Mouse (Mus musculus) layer of hippocampus, adult 9-10 months (tissue): ENCODE data around the gene Tmem145.
A peak's percentile ranks its signal among the peaks of the same experiment; 100 is the strongest.

Experiments
- DNase-seq: peaks from one replicate; pipeline ENCODE4 v3.0.0; 2022; ENCODE audit warnings: low spot score

The Tmem145 gene

DNA sequence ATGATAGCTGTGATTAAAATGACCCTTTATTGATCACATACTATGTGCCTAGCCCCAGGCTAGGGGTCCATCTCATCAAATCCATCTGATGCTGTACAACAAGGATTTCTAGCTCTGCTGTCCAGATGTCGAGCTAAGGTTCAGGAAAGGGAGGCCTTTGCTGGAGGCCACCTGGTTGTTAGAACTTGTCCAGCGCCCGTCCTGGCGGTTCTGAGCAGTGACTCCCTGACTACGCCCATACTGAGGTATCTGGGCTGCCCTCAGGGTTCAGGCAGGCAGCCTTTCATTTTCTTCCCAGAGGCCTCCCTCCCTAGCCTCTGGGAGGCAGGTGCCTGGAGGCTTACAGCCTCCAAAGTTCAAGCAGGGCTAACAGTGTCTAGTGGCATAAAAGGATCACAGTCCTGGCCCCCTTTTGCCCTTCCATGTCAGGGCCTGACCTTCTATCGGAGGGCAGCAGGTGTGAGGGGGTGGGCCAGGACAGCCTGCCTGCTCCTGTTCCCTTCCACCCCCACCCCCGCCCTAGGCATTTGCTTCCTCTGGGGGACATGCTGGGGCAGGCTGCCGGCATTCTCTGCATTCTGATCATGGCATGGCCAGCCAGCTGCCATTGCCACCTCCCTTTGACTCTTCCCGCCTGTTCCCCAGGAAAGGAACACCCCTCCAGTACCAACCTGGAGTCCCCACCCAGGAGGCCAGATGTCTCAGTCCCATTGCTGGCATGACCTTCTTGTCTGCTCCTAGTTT is 30.2 kb upstream of the Tmem145 start:
- DNase-seq = no peak

DNA sequence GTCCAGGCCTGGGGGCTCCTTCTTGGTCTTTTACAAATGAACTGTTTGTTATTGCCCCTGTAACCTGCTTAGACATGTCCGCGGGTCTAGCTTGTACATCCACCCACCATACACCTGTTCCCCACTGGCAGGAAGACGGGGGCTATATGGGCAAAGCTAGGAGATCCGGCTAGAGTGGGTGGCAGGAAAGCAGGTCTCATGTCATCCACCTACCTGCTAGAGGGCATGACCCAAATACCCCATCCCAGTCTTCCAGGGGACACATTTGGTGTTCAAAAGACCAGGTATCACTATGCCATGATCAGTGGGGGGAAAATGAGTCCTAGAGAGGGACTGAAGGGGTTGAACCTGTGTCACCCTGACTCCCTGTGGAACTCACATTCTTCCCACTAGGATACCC is 28.5 kb upstream of the Tmem145 start:
- no peak for DNase-seq

DNA sequence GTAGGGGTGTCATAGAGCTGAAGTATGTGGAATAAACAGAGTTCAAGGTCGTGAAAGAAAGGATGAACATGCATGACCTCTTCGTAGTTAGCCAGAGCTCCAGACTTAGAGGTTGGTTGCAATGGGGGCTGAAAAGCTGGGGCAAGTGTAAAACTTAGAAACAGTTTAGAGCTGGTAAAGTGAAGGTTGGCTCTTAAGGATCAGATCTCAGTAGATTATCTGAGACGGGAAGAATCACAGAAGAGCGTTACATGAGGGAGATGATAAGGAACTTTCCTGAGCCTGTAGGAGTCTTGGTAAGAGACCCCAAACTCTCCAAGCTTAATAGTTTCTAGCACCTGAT is 27.9 kb upstream of the Tmem145 start:
- DNase-seq = no peak

DNA sequence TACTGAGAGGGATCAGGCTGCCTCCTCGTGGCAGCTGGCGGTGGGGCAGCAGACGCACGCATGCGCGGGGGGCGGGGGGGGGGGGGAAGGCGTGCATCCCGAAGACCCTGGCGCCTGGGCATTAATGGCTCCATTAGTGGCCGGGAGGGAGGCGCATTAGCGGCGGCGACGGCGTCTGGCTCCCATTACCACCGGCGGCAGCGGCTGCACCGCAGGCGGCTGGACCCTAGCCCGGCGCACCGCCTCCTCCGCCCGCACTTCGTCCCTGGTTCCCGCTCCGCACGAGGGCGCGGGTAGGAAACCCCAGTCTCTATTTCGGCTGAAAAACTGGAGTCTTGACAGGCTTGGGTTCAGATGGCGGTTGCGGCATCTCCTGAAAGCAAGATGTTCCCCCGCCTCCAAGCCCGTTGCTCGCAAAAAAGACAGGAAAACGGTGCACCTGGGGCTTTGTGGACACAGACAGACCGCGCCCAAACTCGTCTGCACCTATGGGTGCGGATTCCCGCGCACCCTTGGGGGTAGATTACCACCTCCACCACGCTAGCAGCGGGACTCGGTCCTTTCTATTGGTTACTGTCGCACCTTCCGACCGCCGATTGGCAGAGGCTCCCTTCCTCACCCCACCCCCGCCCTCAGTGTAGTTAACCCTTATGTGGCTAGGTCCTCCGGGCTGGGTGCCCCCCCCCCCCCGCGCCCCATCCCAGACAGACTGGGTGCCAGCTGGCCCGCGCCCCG is 27.4 kb upstream of the Tmem145 start:
- peak; percentile 55 for DNase-seq

DNA sequence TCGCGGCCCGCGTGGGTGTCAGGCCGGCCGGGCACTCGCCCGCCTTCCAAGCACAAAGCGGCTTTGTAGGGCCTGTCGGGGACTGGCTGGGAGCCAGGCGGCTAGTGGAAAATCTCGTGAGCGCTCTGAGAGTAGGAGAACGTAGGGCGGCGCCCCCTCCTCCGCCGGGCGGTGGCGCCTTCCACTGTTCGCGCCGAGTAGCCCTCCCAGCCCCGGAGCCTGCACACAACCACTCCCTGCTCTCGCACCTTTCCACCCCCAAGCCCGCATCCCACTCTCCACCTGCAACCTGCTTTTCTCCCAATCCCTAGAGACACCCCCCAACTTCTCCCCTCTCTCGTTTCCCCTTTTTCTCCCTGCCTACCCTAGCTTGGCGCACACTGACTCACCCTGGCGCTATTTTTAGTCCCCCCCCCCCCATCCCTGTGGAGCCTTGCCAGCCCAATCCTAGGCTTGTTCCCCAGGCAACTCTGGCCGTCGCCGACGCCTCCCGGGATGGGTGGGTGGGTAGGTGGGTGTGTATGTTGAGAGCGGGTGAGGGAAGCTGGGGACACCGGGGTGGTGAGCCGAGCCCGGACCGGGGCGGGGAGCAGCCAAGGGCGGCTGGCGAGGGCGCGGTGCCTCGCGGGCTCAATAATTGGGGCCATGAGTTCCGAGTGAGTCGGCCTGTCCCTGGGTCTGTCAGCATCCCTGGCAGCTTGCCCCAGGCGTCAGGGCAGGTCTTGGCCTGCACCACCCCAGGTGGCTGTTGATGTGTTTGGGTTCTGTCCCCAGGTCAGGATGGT is 26.6 kb upstream of the Tmem145 start:
- DNase-seq = peak; percentile 84

DNA sequence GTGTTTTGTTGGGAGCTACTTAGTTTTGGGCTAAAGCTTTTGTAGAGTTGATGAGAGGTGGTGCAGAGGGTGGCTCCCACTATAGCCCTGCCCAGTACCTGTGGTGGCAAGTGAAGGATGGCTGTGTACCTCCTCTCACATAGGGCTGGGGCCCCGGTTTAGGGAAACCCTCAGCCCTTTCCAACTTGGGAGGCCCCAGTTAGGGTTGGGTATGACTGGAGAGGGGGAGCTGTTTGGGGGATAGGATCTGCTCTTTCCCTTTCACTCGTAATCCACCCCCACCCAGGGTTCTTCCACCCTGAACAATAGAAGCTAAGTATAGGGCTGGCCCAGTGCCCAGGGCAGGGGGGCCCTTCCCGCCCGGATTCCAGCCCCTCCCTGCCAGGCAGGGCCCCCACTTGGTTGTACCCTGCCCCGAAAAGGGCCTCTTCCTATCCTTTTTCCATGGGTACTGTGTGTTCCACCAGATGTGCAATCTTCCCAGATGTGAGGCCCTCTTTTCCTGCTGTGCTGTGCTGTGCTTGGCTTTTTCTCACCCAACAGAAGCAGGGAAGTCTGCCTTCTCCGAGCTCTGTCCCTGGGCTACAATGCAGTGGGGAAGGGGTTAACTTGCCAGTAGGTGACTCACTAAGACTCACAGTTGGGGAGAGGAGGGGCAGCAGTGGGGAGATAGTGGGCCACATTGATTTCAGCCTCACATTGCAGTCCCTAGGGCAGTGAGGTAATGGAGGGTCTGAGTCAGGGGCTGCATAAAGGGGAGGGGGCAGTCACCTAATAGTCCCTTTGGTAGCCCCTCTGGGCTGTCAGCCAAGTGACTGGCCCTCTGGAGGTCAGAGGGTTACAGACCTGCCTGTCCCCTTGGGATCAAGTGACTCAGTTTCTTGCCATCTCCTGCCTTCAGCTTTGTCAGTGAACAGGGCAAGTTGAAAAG is 25.8 kb upstream of the Tmem145 start:
- DNase-seq = no peak

DNA sequence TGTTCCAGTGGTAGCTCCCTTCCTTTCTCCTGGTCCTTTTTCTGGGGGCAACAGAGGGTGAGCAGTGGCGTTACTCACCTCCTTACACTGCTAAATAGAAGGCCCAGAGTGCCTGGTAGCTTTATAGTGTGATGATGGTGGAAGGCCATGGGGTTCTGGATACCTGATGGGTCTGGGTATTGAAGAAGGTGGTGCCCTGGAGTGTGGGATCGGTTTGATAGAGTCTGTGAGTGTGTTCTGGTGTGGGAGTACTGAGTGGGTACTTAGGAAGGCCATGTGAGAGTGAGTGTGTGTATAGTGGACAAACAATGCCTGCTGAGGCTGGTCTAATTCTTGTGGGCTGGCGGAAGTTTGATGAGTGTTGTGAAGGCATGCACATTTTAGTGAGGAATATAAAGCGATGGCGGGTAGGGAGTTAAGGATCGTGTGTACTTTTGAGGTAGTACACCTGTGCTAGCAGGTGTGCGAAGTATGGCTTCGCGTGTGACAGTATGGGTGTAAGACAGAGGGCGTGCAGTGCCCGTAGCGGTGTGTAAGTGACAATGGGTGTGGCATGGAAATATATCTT is 24.7 kb upstream of the Tmem145 start:
- DNase-seq = no peak

DNA sequence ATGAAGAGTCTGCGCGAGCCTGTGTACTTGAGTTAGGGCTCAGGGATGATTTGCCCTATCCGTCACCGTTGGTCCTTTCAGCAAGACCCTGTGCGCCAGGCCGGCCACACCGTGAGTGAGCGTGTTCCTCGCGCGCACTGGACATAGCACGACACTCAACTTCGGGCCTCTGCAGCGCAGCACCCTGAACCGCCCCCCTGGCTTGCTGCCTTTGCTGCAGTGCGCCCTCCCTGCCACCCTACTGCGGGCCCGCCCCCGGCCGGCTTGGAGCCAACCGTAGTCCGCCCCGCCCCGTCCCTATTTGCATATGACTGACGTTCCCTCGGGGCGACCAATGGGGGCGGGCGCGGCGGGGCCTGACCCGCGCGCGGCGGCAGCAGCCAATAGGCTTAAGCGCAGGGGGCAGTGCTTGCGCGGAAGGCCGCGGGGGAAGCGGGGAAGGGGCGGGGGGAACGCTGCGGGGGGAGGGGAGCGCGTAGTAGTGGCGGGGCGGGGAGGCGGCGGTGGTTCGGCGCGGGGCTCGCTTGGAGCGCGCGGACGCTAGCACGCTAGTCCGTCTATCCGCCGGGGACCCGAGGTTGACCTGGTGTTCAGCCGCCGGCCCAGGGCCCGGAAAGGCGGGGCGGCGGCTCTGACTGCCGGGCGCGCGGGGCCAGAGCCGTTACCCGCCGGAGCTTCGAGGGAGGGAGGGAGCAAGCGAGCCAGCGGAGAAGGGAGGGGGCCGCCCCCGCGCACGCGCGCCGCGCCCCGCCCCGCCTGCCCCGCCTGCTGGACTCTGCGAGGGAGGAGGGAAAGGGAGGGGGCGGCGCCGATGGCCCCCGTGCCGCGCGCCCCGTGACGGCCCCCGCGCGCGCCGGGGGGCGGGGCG is 23.9 kb upstream of the Tmem145 start:
- peak; percentile 85 for DNase-seq

DNA sequence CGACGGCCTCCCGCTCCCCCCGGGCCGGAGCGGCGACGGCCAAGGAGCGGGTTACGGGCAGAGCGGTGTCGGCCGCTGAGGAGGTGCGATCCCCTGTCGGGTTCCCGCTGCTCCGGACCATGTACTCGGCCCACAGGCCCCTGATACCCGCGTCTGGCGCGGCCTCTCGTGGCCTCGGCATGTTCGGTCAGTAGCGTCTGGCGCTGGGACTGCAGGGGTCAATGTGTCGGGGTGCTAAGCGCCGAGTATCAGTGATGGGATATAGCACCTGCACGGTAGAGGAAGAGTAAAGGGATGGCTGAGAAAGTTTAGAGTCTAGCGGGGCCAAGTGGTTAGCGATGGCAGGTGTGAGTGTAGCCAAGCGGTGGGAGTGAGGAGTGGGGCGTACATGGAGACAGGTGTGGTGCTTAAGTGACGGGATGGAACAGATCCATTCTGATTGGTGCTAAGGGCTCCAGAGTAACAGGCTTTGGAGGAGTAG is 23.1 kb upstream of the Tmem145 start:
- no peak for DNase-seq

DNA sequence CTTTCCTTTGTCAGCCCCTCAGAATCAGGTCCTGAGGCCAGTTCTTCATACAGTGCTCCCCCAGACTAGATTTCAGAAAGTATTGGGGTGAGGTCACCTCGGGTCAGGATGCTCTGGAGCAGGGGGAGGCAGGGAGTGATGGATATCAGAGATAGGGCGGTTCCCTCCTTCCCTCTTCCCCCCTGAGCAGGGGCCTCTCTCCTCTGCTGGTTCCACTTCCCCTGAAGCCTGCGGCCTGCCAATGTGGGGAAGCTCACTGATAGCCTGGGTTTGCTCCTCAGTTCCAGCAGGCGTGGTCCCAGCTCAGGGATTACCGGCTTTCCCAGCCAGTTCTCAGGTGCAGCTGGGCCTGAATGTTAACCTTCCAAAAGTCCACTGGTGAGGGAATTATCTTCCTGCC is 22.3 kb upstream of the Tmem145 start:
- DNase-seq = no peak

DNA sequence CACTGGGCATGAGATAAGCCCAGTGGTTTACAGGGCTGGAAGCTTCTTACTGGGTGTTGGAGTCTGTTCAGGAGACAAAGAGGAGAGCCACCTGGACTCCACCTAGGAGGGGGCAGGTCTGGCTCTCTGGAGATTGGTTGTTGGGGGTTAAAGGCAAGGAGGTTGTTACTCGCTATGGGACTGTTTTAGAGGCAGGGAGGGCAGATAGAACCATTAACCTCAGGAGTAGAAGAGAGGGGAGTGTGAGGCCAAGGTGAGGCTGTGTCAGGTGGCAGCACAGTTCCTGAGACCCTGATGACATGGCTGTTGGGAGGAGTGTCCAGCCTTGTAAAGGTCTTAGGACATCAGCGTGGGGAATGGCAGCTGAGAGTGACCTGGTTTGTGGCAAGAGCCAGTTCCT is 21.7 kb upstream of the Tmem145 start:
- DNase-seq = no peak

DNA sequence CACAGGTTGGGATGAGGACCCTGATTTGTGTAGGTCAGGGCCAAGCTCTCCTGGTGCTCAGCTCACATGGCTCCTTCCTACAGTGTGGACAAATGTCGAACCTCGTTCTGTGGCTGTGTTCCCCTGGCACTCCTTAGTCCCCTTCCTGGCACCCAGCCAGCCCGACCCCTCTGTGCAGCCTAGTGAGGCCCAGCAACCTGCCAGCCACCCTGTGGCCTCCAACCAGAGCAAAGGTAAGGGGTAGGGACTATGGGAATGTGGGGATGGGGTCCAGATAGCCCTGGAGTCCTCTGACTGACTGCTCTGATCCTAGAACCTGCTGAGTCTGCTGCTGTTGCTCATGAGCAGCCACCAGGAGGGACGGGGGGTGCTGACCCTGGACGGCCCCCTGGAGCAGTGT is 21.1 kb upstream of the Tmem145 start:
- DNase-seq = no peak

DNA sequence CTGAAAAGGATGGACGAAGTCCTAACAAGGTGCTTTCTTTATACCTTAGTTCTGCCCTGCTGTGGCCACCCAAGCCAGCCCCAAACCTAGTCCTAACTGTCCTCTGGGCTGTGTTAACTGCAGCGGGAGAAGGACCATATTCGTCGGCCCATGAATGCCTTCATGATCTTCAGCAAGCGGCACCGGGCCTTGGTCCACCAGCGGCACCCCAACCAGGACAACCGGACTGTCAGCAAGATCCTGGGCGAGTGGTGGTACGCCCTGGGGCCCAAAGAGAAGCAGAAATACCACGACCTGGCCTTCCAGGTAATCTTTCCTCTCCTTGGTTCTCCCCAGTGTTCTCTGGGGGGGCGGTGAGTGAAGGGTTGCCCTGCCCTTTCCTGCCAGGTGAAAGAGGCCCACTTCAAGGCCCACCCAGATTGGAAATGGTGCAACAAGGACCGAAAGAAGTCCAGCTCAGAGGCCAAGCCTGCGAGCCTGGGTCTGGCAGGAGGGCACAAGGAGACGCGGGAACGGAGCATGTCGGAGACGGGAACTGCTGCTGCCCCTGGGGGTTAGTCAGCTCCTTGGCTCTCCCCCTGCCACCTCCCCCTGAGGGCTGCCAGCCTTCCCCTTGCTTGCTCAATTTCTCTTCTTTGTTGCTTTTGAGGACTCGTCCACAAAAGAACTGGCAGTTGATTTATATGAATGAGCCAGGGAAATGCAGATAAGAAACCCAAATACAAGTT is 20.2 kb upstream of the Tmem145 start:
- no peak for DNase-seq

DNA sequence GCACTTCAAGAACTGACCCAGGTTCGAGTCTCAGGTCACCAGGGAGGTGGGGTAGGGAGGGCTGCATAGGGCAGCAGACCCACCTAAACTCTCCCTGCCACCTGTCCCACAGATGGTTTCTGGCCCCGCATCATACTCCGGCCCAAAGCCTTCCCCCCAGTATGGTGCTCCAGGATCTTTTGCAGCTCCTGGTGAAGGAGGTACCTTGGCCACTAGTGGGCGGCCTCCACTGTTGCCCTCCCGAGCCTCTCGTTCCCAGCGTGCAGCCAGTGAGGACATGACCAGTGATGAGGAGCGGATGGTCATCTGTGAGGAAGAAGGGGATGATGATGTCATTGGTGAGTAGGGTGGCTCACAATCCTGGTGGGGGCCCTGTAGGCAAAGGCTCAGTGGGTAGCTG is 18.9 kb upstream of the Tmem145 start:
- no peak for DNase-seq

DNA sequence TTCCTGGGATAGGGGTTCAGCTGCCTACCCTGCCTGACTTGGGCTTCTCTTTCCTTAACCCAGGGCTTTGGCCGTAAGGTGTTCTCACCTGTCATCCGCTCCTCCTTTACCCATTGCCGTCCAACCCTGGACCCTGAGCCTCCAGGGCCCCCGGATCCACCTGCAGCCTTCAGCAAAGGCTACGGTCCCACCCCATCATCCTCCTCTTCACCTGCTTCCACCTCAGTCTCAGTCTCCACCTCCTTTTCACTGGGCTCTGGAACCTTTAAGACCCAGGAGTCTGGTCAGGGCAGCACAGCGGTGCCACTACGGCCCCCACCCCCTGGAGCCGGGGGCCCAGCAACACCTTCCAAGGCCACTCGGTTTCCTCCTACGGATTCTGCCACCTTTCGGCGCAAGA is 17.9 kb upstream of the Tmem145 start:
- no peak for DNase-seq

DNA sequence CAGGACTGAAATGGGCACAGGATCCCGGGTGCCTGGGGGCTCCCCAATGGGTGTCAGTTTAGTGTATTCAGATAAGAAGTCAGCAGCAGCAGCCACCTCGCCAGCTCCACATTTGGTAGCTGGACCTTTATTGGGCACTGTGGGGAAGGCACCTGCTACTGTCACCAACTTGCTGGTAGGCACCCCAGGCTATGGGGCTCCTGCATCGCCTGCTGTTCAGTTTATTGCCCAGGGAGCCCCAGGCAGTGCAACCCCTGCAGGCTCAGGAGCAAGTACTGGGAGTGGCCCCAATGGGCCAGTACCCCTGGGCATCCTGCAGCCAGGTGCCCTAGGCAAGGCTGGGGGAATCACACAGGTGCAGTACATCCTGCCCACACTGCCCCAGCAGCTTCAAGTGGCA is 17.2 kb upstream of the Tmem145 start:
- no peak for DNase-seq

DNA sequence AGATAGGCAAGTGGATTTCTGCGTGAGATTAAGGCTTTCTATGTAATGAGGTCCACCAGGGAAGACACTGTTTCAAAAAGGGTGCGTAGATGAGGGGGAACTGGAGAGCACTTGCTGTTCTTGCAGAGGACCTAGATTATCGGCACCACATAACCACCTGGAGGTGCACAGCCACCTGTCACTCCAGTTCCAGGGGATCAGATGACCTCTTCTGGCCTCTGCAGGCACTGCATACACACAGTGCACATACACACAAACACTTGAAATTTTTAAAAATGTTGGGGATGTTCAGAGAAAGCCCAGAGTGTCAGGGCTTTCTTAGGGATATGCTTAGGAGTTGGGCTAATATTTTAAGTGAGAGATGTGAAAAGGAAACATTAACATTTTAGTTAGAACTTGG is 16.0 kb upstream of the Tmem145 start:
- no peak for DNase-seq

DNA sequence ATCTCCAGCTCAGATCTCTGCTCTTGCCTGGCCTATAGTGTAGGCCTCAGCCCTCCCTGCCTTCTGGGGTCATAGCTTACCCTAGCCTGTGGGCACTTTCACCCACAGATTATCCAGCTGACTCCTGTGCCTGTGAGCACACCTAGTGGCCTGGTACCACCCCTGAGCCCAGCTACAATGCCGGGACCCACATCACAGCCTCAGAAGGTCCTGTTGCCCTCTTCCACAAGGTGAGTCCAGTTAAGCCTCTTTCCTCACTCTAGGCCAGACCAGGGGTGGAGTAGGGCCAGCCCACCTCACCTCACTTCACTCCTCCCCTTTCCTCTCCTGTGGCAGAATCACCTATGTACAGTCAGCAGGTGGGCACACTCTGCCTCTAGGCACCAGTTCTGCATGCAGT is 15.4 kb upstream of the Tmem145 start:
- DNase-seq = no peak

DNA sequence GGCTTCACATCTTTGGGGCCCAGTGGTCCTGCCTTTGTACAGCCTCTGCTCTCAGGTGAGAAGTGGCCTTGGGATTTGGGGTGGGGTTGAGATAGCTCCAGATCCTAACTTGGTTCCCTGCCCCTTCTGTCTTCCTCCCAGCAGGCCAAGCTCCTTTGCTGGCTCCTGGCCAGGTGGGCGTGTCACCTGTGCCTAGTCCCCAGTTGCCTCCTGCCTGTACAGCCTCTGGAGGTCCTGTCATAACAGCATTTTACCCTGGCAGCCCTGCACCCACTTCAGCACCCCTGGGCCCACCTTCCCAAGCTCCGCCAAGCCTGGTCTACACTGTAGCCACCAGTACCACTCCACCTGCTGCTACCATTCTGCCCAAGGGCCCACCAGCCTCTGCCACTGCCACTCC is 15.0 kb upstream of the Tmem145 start:
- no peak for DNase-seq

DNA sequence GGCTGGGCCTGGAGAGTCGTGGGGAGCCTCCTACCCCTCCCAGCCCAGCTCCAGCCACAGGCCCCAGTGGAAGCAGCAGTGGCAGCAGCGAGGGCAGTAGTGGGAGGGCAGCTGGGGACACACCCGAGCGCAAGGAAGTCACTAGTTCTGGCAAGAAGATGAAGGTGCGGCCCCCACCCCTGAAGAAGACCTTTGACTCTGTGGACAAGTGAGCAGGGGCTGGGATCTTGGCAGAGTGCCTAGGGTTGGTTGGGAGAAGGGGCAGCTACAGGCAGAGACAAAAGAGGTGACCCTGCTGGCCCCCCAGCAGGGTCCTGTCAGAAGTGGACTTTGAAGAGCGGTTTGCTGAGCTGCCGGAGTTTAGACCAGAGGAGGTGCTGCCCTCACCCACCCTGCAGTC is 13.8 kb upstream of the Tmem145 start:
- DNase-seq = no peak
